Mouse (Mus musculus) midbrain, embryonic 12.5 days (tissue): ENCODE data around the gene Creb1. TPM values are rescaled to one million over a fixed set of nuclear protein-coding genes. Genes with fewer than 3 reads are reported as not detected.
"Not testable (repeated sequence)": the region's sequence is repeated elsewhere in the genome, so short reads cannot be mapped to it uniquely, and the experiment has no call there.

Source experiments
- ATAC-seq: fragments of 200-750 bp; cut with Nextera tagmentation; 2 replicates; pipeline ENCODE4 v1.8.0; 2017; ENCODE audit warnings: low read depth, moderate TSS enrichment, moderate library complexity; ENCODE audit not compliant: low FRiP score
- H3K27ac ChIP-seq: fragments of 300-500 bp; sonication (generic); replicated peaks from 2 replicates; pipeline ENCODE4 v1.5.1; 2016; ENCODE audit warnings: mild to moderate bottlenecking
- H3K27me3 ChIP-seq: fragments of 300-500 bp; sonication (generic); 2 replicates; pipeline ENCODE4 v1.6.1; 2016; ENCODE audit warnings: mild to moderate bottlenecking
- H3K36me3 ChIP-seq: fragments of 300-500 bp; sonication (generic); 2 replicates; pipeline ENCODE4 v1.6.1; 2016
- H3K4me1 ChIP-seq: fragments of 300-500 bp; sonication (generic); 2 replicates; pipeline ENCODE4 v1.6.1; 2016
- H3K4me2 ChIP-seq: fragments of 300-500 bp; sonication (generic); replicated peaks from 2 replicates; pipeline ENCODE4 v1.6.1; 2016; ENCODE audit warnings: mild to moderate bottlenecking, moderate library complexity
- H3K4me3 ChIP-seq: fragments of 300-500 bp; sonication (generic); 2 replicates; pipeline ENCODE4 v1.5.1; 2016; ENCODE audit warnings: mild to moderate bottlenecking
- H3K9ac ChIP-seq: fragments of 300-500 bp; sonication (generic); replicated peaks from 2 replicates; pipeline ENCODE4 v1.6.1; 2016; ENCODE audit warnings: mild to moderate bottlenecking, moderate library complexity
- H3K9me3 ChIP-seq: fragments of 300-500 bp; sonication (generic); 2 replicates; pipeline ENCODE4 v1.6.1; 2016; ENCODE audit warnings: mild to moderate bottlenecking
- WGBS: fragments of 180-500 bp; shearing (Covaris S2); methylation state at CpG from one replicate; pipeline ENCODE4 v1.1.7; 2016; 5-methylcytosine and 5-hydroxymethylcytosine counted together
- polyA plus RNA-seq: library from polyadenylated mRNA; unstranded; fragments of >200 nt; fragmentation: Nextera tagmentation; extraction: Ambion mirVana; gene quantifications from 2 replicates; pipeline ENCODE4 v1.2.1, GENCODE M21; 2016

The Creb1 gene
- polyA plus RNA-seq, 1 experiment from 2014 or later, result 63.5 TPM

DNA sequence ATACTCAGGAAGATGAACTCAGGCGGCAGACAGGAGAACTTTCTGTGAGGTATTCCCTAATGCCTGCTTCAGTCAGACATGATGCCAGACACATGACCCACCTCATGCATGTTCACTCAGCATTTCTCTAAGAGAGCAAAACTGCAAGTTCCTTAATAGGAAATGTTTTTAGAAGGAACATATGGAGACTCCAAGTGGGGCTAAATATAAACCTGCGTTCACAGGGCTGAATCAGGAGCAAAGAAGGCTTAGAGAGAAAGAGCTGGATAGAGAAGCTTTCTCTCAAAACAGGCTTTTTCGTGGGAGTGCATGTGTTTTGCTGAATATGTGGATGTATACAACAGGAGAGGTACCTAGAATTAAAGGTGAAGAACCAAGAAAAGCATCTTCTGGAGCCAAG lies 100.8 kb downstream of the Creb1 start:
- no peaks in the 10 kb centered on the region for H3K9me3 ChIP-seq
- no peaks in the 10 kb centered on the region for H3K27me3 ChIP-seq
- no peak for ATAC-seq
- no peaks in the 10 kb centered on the region for H3K4me1 ChIP-seq
- WGBS, result 84% methylated on average over 3 of the region's 3 CpGs
- H3K27ac ChIP-seq, result no peak overlapping the region
- no peak overlapping the region for H3K9ac ChIP-seq
- H3K36me3 ChIP-seq, result no peaks in the 10 kb centered on the region
- no peak overlapping the region for H3K4me3 ChIP-seq
- H3K4me2 ChIP-seq, result no peak overlapping the region

DNA sequence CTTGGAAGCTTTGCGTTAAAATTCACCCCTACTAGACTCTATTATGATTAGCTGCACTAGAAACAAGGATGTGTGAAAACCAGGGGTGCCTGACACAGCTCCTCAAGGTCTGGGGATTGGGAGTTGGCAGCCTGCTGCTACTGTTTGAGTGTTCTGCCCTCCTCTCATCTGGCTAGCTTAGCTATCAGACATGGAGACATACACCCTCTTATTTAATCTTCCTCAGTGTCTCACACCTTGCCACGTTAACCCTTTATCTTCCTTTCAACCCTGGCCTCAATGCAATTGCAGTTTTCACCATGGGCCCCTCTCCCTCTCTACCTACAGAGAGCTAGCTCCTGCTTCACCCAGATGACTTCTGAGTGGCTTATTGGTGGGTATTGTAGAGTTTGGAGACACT lies 103.2 kb downstream of the Creb1 start:
- Histone ChIP-seq H3K27ac (no peak overlapping the region), H3K4me3 (no peak overlapping the region), H3K27me3 (no peaks in the 10 kb centered on the region), H3K9ac (no peak overlapping the region), H3K4me2 (no peak overlapping the region), H3K36me3 (no peaks in the 10 kb centered on the region), H3K9me3 (no peaks in the 10 kb centered on the region), H3K4me1 (no peaks in the 10 kb centered on the region)
- 81% methylated on average over 2 of the region's 2 CpGs for WGBS
- ATAC-seq, result no peak

DNA sequence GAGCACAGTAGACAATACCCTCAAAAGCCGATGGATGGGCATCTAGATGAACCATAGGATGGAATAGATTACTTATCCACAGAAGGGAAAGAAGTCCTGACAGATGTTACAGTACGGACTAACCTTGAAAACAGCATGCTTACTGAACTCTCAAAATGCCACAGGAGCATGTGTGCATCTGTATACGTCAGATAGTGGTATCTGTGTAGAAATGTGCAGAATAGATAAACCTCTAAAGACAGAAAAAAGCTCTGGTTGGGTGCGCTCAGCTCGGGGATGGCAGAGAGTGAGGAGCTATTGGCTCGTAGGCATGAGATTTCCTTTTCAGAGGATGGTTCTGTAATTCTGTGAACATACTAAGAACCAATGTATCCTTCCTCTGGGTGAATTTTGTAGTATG lies 106.8 kb downstream of the Creb1 start:
- 88% methylated on average over 6 of the region's 6 CpGs for WGBS
- H3K9me3 ChIP-seq, result no peaks in the 10 kb centered on the region

DNA sequence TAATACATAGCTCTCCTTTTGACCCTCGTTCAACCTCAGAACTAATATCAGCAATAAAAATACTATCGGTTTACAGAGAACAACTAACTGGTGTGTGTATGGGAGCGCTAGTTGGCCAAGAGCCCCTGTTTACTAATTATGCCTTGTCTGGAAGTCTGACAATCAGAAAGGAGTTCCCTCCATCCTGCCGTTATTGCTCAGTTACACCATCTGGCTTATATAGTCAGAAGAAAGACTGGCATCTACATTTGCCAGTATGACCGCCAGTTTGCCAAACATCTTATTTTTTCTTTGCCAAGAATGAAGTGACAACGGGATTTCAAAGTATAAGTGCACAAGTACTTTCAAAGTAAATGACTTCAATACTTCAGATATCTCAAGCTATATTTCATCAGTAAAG lies 108.6 kb downstream of the Creb1 start:
- ATAC-seq, result no peak
- no peak overlapping the region for H3K9ac ChIP-seq
- no peak overlapping the region for H3K27ac ChIP-seq
- no peaks in the 10 kb centered on the region for H3K27me3 ChIP-seq
- 93% methylated on average over 6 of the region's 6 CpGs for WGBS
- H3K4me1 ChIP-seq, result no peaks in the 10 kb centered on the region
- H3K4me3 ChIP-seq, result no peak overlapping the region
- no peak overlapping the region for H3K4me2 ChIP-seq
- no peaks in the 10 kb centered on the region for H3K36me3 ChIP-seq
- H3K9me3 ChIP-seq, result no peaks in the 10 kb centered on the region

More for the DNA sequence above, 106.8 kb downstream of the Creb1 start:
- H3K27ac ChIP-seq, result no peak overlapping the region
- H3K4me1 ChIP-seq, result no peaks in the 10 kb centered on the region
- no peak overlapping the region for H3K4me2 ChIP-seq
- no peaks in the 10 kb centered on the region for H3K36me3 ChIP-seq
- no peak overlapping the region for H3K4me3 ChIP-seq
- ATAC-seq, result no peak
- no peaks in the 10 kb centered on the region for H3K27me3 ChIP-seq
- H3K9ac ChIP-seq, result no peak overlapping the region

DNA sequence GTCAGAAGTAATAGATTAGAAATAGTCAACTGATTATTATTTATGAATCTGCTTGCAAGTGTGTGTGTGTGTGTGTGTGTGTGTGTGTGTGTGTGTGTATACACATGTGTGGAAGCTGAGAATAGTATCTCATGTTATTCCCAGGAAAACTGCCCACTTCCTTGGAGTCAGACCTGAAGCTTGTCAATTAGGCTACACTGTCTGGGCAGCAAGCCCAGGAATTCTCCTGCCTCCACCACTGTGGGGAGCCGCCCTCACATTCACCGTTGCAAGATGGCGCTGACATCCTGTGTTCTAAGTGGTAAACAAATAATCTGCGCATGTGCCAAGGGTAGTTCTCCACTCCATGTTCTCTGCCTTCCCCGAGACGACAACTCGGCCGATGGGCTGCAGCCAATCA lies 110.1 kb downstream of the Creb1 start:
- ATAC-seq, H3K9me3 ChIP-seq, H3K36me3 ChIP-seq, H3K9ac ChIP-seq, H3K27me3 ChIP-seq, H3K27ac ChIP-seq, H3K4me1 ChIP-seq, H3K4me3 ChIP-seq, H3K4me2 ChIP-seq: not testable (repeated sequence)
- WGBS, result 97% methylated on average over 8 of the region's 8 CpGs

DNA sequence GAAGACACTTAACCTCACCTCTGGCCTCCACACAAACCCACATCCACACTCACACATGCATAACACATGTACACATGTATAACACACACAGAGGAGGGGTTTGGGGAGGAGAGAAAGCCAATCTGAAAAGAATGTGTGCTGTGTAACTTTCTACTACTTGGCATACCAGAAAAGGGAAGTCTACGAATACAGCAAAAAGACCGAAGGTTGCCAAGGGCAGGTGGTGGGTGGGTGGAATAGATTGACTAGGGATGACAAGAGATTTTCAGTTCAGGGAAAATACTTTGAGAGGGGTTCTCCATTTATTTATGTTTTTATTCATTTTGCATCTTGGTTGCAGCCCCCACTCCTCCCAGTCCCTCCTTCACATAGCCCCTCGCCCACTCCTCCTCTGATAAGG lies 112.1 kb downstream of the Creb1 start:
- H3K36me3 ChIP-seq, result no peaks in the 10 kb centered on the region
- H3K27me3 ChIP-seq, result no peaks in the 10 kb centered on the region
- H3K4me1 ChIP-seq, result no peaks in the 10 kb centered on the region
- 90% methylated on average over 3 of the region's 3 CpGs for WGBS
- no peak overlapping the region for H3K9ac ChIP-seq
- H3K4me3 ChIP-seq, result no peak overlapping the region
- ATAC-seq, result no peak
- no peaks in the 10 kb centered on the region for H3K9me3 ChIP-seq
- H3K27ac ChIP-seq, result no peak overlapping the region
- H3K4me2 ChIP-seq, result no peak overlapping the region

DNA sequence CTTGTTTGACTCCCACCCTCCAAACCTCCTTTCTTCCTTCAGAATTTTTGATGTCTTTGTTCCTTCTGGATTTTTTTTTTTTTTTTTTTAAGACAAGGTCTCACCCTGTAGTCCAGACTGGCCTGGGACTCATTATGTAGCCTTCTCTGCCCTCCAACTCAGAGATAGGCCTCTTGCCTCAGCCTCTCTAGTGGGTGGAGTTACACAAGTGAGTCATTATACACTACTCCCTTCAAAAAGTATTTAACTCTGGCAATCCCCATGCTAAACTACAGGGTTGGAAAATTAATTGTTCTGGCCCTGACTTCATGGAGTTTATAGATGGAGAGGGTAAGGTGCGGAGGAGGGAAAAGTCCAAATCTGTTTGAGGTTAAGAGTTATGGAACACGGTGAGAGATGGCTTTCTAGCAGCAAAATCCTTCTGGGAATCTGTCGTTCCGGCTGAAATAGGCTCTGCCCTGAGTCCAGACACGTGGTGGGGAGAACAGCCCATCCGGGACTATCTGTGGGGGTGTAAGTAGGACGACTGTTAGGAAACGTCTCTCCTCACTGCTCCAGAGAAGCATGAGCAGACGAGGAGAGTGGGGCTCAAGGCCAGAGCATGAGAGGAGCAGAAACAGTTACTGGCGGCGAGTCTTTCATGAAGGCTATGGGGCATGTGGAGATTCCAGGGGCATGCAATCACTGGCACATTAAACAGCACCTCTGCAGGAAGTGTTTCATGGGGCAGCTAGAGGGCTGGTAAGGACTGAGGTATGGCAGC lies 117.1 kb downstream of the Creb1 start:
- Histone ChIP-seq H3K4me3 (no peak overlapping the region), H3K4me2 (no peak overlapping the region), H3K36me3 (no peaks in the 10 kb centered on the region), H3K27me3 (no peaks in the 10 kb centered on the region), H3K27ac (no peak overlapping the region), H3K4me1 (no peaks in the 10 kb centered on the region), H3K9me3 (no peaks in the 10 kb centered on the region), H3K9ac (no peak overlapping the region)
- 86% methylated on average over 11 of the region's 11 CpGs for WGBS
- ATAC-seq, result no peak

DNA sequence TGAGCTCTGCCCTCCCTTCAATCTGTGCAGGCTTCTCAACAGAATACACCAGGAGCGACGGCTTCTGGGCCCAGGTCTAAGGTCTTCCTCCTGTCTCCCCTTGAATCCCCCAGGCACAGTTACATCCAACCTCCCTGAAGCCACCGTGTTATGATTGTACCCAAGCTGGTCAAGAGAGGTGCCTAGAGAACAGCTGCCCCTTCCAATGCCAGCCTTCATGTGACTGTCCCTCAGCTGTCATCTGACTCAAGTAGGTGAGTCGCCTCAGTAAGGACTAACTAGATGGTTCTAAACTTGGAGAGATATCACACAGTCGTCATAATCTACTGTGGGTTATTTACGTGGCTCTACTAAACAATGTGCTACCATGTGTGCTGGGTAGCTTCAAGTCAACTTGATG lies 121.3 kb downstream of the Creb1 start:
- Histone ChIP-seq H3K4me1 (peaks cover 5% of the 10 kb centered on the region; the same call in 1 of the 2 replicates), H3K27ac (no peak overlapping the region), H3K9me3 (no peaks in the 10 kb centered on the region), H3K9ac (no peak overlapping the region), H3K36me3 (no peaks in the 10 kb centered on the region), H3K4me2 (no peak overlapping the region), H3K4me3 (no peak overlapping the region), H3K27me3 (no peaks in the 10 kb centered on the region)
- WGBS, result 97% methylated on average over 6 of the region's 6 CpGs
- no peak for ATAC-seq

Other genes starting within 250 kb of the Creb1 start
- 20.5 and 20.6 TPM in 2 replicates for gene Mettl21a, start 84.6 kb downstream of the Creb1 start, polyA plus RNA-seq
- gene Ccnyl1, start 157.8 kb downstream of the Creb1 start, polyA plus RNA-seq, result 7.1 and 7.5 TPM in 2 replicates
- gene Fzd5, start 205.1 kb downstream of the Creb1 start, polyA plus RNA-seq, result 0.36 and 0.42 TPM in 2 replicates